Mouse (Mus musculus) activated CD4-positive, CD25-positive, alpha-beta regulatory T cell, adult 9 weeks (primary cell): ENCODE measurements around the gene Tomm70a. TPM values are rescaled to one million over a fixed set of nuclear protein-coding genes. Genes with fewer than 3 reads are reported as not detected.

Source experiments
- polyA plus RNA-seq: library from polyadenylated mRNA; unstranded; fragments of 100-300 nt; shearing (Covaris generic); gene quantifications from one replicate; pipeline ENCODE4 v1.2.1, GENCODE M21; 2017

The Tomm70a gene
- 12.0 TPM for polyA plus RNA-seq

DNA sequence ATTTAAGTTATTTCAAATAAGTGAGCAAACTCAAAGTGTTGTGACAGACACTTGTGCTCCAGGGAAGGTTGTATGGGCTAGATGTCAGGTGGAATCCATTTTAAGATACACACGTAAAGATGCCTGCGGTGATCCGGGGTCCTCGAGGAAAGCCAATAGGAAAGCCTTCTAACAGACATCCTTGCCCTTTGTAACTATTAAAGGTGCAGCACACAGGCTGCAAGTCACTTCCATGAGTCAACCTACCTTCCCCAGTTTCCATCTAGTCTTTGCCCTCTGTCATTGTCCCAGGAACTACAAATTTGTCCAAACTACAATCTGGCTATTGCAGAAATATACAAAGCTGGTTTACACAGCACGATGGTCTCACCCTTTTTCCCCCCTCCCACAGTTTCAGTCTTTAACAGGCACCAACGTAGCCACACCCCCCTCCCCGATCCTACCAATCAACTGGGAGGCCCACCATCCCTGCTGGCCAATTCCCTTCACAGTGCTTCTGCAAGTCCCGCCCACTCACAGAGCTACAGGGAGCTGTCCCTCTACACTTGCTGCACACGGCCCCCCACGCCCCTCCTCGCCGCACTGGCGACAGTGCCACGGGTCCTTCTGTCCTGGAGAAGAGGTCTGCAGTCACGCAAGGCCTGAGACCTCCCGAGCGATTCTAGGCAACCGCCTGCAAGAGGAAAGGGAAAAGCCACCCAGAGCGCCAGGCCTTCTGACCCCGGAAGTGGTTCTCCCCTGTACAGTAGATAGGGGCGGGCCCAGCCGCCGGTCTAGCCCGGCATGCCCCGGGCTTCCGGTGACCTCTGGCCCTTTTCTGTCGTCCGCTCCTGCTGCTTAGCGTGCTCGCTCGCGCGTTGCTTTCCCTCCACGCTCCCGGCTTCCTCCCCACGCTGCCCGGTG, at the start of gene Tomm70a:
Tomm70a (plus strand) TSS at position 791 of the 903 bp plus-strand sequence.

DNA sequence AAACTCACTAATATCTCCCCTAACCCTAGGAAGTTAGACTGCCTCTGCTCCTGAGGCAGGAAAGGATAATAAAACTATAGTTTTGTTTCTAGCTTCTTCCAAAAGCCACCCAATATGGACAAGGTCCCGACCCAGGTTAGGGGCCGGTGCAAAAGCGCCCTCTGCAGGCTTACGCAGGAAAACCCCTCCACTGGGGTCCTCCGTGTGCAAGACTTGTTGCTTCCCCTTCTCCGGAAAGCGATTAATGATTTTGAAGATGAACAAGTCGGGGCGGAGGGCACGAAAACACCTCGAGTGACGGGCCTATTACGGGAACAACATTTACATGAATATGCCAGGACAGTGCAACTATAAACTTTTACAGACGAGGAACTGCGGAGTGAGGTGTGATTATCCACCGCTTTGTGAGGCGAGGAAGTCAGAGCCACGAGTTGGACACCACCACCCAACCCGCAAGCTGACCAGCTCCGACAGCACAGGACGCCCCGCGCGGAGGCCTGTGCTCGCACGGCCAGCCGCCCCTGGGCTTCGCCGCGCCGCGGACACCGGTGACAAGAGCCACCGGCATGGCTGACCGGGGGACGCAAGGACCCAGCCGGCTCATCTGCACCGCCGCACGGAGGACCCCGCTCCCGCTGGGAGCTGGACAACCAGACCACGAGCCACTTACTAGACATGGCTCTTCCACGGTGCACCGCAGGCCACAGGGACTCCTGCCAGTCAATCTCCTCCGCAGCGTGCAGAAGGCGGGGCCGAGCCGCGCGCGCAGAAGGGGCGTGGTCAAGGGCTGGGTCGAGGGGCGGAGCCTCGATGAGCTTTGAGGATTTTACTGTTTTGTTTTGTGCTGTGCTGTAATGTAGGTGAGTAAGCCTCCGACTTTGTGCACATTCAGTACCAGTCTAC, 45.4 kb downstream of the Tomm70a start, which contains the start of gene Nit2:
Nit2 (minus strand) TSS at position 731 of the 903 bp plus-strand sequence.

Other genes with a start within 250 kb of the Tomm70a start
- not detected for gene Tmem45a, start 235.5 kb upstream of the Tomm70a start, polyA plus RNA-seq
- not detected for gene Lnp1, start 193.6 kb upstream of the Tomm70a start, polyA plus RNA-seq
- gene Tmem45a2, start 50.3 kb upstream of the Tomm70a start, polyA plus RNA-seq: not detected
- gene Nit2, start 45.6 kb downstream of the Tomm70a start, polyA plus RNA-seq: 36.9 TPM
- 29.3 TPM for gene Tbc1d23, start 109.8 kb downstream of the Tomm70a start, polyA plus RNA-seq
- not detected for gene Tmem30c, start 171.2 kb downstream of the Tomm70a start, polyA plus RNA-seq
- 12.5 TPM for gene Filip1l, start 231.4 kb downstream of the Tomm70a start, polyA plus RNA-seq